Mouse (Mus musculus): Measurements from ENCODE around the gene Ube2cbp. TPM values are rescaled to one million over a fixed set of nuclear protein-coding genes. Genes with fewer than 3 reads are reported as not detected.

Ube2cbp gene
- polyA plus RNA-seq, 1 experiment from 2014 or later: 4.7 TPM

DNA sequence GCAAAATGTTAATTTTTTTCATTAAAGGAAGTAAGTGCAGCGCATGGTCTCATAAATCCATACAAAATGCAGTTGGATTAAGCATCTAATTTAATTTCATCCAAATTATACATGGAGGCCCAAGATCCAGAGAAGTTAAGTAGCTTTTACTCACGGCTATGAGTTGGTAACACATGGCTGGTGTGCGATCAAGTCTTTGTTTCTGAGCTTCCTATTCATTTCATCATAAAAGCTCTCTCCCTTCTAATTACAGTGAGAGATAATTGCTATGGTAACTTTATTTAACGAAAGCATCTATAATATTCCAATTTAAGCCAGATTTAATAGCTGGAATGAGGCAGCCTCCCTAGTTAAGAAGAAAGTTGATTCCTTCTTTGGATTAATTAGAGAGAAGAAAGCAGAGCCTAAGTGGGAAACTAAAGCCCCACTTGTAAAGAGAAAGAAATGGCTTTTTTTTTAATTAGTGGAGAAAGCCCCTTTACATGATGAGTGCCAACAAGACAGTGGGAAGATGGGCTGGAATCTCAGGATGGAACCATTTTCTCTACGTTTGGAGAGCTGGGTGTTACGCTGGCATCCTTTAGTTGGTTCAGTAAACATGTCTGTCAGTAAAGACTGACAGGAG is 145.1 kb downstream of the Ube2cbp start:
- H3K9me3 ChIP-seq: no peaks in the 10 kb centered on the region
- H3K36me3 ChIP-seq: no peaks in the 10 kb centered on the region
- no peaks in the 10 kb centered on the region for H3K27me3 ChIP-seq (replicated peaks)
- H3K4me1 ChIP-seq: peaks cover 13% of the 10 kb centered on the region; the same call in 1 of the 2 replicates
- H3K4me3 ChIP-seq: no peak overlapping the region
- H3K9ac ChIP-seq: no peak overlapping the region
- no peak for ATAC-seq (ENCODE audit: extremely low read depth, insufficient number of reproducible peaks, low FRiP score, low TSS enrichment)
- 82% methylated on average over 6 of the region's 6 CpGs for WGBS
- H3K27ac ChIP-seq (replicated peaks): no peak overlapping the region
- no peak overlapping the region for H3K4me2 ChIP-seq

DNA sequence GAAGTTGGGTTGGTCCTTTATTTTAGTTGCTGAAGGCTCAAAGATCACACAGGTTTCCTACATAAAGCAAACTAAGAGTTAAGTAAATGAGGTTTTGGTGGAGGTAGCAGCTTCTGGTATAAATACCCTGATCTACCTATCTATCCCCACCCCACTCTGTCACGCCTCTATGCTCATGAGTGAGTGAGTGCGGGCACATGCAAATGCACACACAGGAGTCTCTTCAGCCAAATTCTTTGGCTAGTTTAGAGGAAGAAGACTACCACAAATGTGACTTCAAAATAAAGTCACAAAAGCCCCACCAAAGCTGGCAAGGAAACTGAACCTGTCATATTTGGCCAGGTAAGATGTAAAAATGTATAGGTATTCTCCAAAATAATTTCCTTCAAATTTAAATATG is 149.1 kb downstream of the Ube2cbp start:
- 94% methylated on average over 2 of the region's 2 CpGs for WGBS
- no peak for ATAC-seq (ENCODE audit: extremely low read depth, insufficient number of reproducible peaks, low FRiP score, low TSS enrichment)
- Histone ChIP-seq H3K27me3 (replicated peaks) (no peaks in the 10 kb centered on the region), H3K4me2 (no peak overlapping the region), H3K9ac (no peak overlapping the region), H3K4me1 (no peaks in the 10 kb centered on the region), H3K36me3 (no peaks in the 10 kb centered on the region), H3K4me3 (no peak overlapping the region), H3K27ac (replicated peaks) (no peak overlapping the region), H3K9me3 (peaks cover 7% of the 10 kb centered on the region; the same call in 1 of the 2 replicates)

DNA sequence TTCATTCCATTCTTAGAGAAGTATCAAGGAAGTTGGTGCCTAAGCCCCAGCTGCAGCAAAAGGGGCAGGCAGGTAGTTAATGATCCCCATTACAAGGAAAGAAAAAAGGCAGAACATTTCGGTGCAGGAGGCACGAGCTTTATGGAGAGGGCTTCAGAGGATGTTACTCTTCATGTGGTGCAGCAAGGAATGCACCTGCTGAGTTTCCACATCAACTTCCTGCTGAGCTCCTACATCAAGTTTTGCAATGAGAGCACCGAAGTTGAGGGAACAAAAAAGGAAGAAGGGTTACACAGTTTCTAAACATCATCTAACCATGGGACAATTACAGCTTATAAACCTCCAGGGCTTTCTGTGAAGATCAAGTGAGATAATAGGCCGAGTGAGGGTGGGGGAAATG is 156.1 kb downstream of the Ube2cbp start:
- no peaks in the 10 kb centered on the region for H3K4me1 ChIP-seq
- no peak overlapping the region for H3K9ac ChIP-seq
- no peaks in the 10 kb centered on the region for H3K36me3 ChIP-seq
- H3K4me2 ChIP-seq: no peak overlapping the region
- H3K27me3 ChIP-seq (replicated peaks): no peaks in the 10 kb centered on the region
- no peak overlapping the region for H3K4me3 ChIP-seq
- no peak for ATAC-seq (ENCODE audit: extremely low read depth, insufficient number of reproducible peaks, low FRiP score, low TSS enrichment)
- 52% methylated on average over 4 of the region's 4 CpGs for WGBS
- peaks cover 7% of the 10 kb centered on the region; the same call in 1 of the 2 replicates for H3K9me3 ChIP-seq
- no peak overlapping the region for H3K27ac ChIP-seq (replicated peaks)

DNA sequence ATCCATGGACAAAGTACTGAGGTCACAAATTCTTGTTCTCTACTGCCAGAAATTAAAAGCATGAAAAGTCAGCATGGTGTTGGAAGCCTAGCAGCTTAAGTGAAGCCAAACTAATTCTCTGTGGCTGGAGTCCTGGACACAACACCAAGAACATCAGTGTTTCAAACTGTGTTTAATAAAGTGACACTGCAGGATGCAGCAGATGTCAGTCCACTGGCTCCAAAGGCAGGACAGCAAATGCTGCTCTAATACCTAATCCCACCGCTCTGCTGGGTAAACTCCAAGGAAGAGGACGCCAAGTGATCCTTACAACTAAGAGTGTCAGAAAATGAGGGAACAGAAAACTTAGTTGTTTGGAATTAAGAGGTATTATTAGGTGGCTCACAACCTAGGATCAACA is 158.2 kb downstream of the Ube2cbp start:
- no peaks in the 10 kb centered on the region for H3K9me3 ChIP-seq
- ATAC-seq (ENCODE audit: extremely low read depth, insufficient number of reproducible peaks, low FRiP score, low TSS enrichment): no peak
- H3K4me2 ChIP-seq: no peak overlapping the region
- H3K36me3 ChIP-seq: no peaks in the 10 kb centered on the region
- H3K4me1 ChIP-seq: no peaks in the 10 kb centered on the region
- no peak overlapping the region for H3K9ac ChIP-seq
- H3K4me3 ChIP-seq: no peak overlapping the region
- WGBS: 89% methylated on average over 2 of the region's 2 CpGs
- H3K27me3 ChIP-seq (replicated peaks): no peaks in the 10 kb centered on the region
- no peak overlapping the region for H3K27ac ChIP-seq (replicated peaks)

DNA sequence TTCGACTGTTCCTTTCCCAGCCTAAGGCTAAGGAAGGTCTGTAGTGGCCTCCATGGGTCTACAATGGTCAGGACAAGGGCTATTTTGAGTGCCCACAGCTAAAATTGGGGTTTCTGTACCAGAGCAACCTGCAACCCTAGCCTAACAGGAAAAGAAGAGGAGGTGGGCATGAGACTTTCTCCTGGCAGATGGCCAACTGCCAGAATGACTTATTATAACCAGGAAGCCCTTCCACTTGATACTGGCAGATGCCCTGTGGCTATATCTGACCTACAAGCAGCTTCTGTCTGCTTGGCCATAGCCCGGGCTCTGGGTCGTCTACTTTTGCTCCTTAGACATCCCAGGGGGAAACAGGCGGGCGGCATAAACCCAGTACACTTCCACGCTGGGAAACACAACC is 163.3 kb downstream of the Ube2cbp start:
- Histone ChIP-seq H3K4me2 (no peak overlapping the region), H3K36me3 (no peaks in the 10 kb centered on the region), H3K27me3 (replicated peaks) (no peaks in the 10 kb centered on the region), H3K9ac (no peak overlapping the region), H3K9me3 (no peaks in the 10 kb centered on the region), H3K4me1 (peaks cover 7% of the 10 kb centered on the region), H3K27ac (replicated peaks) (no peak overlapping the region), H3K4me3 (no peak overlapping the region)
- no peak for ATAC-seq (ENCODE audit: extremely low read depth, insufficient number of reproducible peaks, low FRiP score, low TSS enrichment)
- 57% methylated on average over 6 of the region's 6 CpGs for WGBS

DNA sequence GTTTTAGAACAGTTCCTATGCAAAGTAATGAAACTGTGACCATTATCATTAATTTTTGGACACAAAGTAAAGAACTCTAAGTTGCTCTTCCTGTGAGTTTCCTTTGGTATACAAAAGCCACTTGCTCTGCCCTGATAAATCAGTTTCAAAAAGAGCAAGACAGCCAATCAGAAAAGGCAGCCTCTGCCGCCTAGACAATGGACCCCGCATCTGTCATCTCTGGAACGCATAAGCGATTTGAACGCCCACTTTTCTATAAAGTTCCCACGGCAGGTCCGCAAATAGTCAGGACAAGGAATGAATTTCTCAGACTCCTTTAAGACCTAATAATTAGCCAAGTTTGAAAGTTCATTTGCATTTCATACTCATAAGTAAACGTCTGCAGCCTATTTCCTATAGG is 166.2 kb downstream of the Ube2cbp start:
- no peak overlapping the region for H3K4me3 ChIP-seq
- no peak overlapping the region for H3K9ac ChIP-seq
- no peak for ATAC-seq (ENCODE audit: extremely low read depth, insufficient number of reproducible peaks, low FRiP score, low TSS enrichment)
- no peak overlapping the region for H3K4me2 ChIP-seq
- H3K27ac ChIP-seq (replicated peaks): no peak overlapping the region
- peaks cover 7% of the 10 kb centered on the region for H3K4me1 ChIP-seq
- 77% methylated on average over 8 of the region's 8 CpGs for WGBS
- no peaks in the 10 kb centered on the region for H3K36me3 ChIP-seq
- no peaks in the 10 kb centered on the region for H3K9me3 ChIP-seq
- H3K27me3 ChIP-seq (replicated peaks): no peaks in the 10 kb centered on the region

DNA sequence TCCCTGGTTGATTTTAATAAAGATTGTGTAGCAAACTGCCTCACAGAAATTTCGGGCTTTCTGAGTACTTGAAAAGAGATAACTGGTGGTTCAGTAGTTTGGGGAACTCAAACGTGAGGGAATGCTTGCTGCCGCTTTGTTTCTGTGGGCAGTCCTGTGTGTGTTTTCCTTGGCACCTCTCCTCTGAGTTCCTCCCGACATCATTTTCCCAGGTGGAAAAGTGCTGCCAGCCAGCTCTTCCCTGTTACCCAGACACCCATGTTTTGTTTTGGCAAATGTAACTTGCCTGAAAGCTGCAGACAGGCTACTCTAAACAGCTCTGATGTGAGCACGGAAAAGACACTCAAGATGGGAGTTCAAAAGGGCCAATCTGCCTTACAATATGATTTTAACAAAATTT is 166.6 kb downstream of the Ube2cbp start:
- Histone ChIP-seq H3K4me2 (peak overlapping the region; percentile 20; the same call in 1 of the 2 replicates), H3K4me3 (no peak overlapping the region), H3K9ac (no peak overlapping the region), H3K27ac (replicated peaks) (no peak overlapping the region), H3K4me1 (peaks cover 7% of the 10 kb centered on the region), H3K9me3 (no peaks in the 10 kb centered on the region), H3K36me3 (no peaks in the 10 kb centered on the region), H3K27me3 (replicated peaks) (no peaks in the 10 kb centered on the region)
- WGBS: 24% methylated on average over 5 of the region's 5 CpGs
- no peak for ATAC-seq (ENCODE audit: extremely low read depth, insufficient number of reproducible peaks, low FRiP score, low TSS enrichment)

DNA sequence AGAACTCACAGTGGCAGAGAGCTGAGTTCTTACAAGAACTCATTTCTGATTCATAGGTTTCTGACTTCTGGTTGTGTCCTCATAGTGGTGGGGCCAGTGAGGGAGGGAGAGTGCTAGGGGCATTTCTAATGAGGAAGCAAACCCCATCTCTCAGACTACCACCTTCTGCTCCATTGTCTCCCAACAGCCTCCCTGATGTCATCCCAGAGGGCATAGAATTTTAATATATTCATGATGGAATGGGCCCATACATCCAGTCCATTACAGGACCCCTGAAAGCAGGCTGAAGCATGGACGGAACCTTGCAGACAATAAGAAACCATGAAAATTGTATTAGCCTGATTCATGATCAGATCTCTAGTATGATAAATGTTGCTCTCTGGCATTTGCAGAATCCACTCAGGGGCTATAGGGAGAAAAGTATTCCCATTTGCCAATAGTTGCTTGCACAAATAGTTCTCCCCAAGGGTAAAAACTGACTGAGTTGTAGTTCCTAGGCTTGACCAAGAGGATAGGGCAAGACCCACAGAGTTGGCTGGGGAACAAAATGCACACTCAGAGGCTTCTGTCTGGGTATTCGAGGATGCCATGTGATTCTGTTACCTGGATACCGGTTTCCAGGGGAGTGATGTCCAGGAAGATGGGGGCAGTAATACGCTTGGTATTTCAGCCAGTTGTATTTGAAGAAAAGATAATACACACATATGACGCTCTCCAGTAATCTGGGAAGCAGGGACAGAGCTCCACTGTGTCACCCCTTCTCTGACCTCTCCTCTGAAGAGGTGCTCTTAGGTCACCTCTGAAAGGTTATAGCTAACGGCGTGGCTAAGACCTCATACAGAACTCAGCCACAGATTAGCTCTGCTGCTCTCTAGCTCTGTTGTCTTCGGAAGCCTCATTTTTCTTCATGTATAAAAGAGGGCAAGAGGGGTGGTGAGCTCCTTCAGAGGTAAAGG is 167.8 kb downstream of the Ube2cbp start:
- Histone ChIP-seq H3K4me3 (no peak overlapping the region), H3K36me3 (no peaks in the 10 kb centered on the region), H3K27me3 (replicated peaks) (no peaks in the 10 kb centered on the region), H3K4me2 (no peak overlapping the region), H3K27ac (replicated peaks) (no peak overlapping the region), H3K9me3 (no peaks in the 10 kb centered on the region), H3K4me1 (peaks cover 7% of the 10 kb centered on the region), H3K9ac (no peak overlapping the region)
- 68% methylated on average over 8 of the region's 8 CpGs for WGBS
- ATAC-seq (ENCODE audit: extremely low read depth, insufficient number of reproducible peaks, low FRiP score, low TSS enrichment): no peak

DNA sequence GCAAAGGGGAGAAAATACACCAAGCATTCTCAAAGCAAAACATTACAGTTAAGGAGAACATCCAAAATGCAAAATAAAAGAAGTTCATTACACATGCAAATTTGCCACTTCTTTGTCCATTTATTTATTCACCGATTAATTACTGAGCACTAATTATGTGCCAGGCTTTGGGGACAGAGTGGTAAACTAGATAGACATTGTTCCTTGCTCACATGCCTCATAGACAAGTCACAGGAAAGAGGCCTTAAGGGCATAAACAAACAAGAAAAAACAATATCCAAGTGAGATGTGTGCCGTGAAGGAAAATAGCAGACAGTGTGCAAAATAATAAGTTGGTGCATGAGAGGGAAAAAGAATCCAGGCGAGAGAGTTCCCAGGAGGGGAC is 177.2 kb downstream of the Ube2cbp start:
- no peak overlapping the region for H3K4me2 ChIP-seq
- no peak for ATAC-seq (ENCODE audit: extremely low read depth, insufficient number of reproducible peaks, low FRiP score, low TSS enrichment)
- H3K9me3 ChIP-seq: peaks cover 15% of the 10 kb centered on the region
- no peaks in the 10 kb centered on the region for H3K36me3 ChIP-seq
- no peak overlapping the region for H3K27ac ChIP-seq (replicated peaks)
- no peak overlapping the region for H3K9ac ChIP-seq
- H3K4me3 ChIP-seq: no peak overlapping the region
- no peaks in the 10 kb centered on the region for H3K27me3 ChIP-seq (replicated peaks)
- 80% methylated on average over 3 of the region's 3 CpGs for WGBS
- H3K4me1 ChIP-seq: peaks cover 11% of the 10 kb centered on the region

DNA sequence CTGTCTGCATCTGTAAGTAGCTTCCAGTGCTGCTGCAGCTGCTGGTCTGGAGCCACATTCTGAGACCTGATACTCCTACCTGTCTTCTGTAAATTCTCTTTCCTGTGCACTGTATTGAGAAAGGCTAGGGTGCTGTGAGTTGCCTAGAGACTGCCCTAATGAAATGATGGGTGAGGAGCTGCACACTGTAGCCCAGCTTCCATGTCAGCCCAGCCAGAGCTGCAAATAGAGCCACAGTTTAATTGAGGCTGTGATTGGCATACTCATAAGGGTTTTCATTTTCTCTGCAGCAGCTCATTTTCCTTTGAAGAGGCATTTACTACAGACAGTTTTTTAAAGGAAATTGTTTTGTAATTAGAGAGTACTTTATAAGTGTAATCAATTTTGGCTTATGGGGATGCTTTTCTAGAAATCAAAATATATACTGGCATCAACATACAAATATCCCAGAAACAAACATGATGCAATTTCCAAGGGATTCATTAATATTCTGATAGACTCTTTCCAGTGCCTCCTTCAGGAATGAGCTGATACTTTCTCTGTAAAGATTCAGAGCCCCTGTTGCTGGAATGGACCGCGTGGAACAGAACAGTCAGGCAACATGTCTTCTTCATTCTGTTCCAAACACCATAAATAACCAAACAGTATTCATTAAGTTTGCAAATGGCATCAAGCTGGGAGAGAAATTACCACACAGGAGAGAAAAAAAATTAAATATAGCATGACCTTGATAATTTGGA is 177.8 kb downstream of the Ube2cbp start:
- H3K4me3 ChIP-seq: no peak overlapping the region
- H3K36me3 ChIP-seq: no peaks in the 10 kb centered on the region
- H3K27me3 ChIP-seq (replicated peaks): no peaks in the 10 kb centered on the region
- no peak overlapping the region for H3K27ac ChIP-seq (replicated peaks)
- no peak for ATAC-seq (ENCODE audit: extremely low read depth, insufficient number of reproducible peaks, low FRiP score, low TSS enrichment)
- 100% methylated on average over 2 of the region's 2 CpGs for WGBS
- no peak overlapping the region for H3K4me2 ChIP-seq
- peaks cover 15% of the 10 kb centered on the region for H3K9me3 ChIP-seq
- no peak overlapping the region for H3K9ac ChIP-seq
- peaks cover 14% of the 10 kb centered on the region for H3K4me1 ChIP-seq

DNA sequence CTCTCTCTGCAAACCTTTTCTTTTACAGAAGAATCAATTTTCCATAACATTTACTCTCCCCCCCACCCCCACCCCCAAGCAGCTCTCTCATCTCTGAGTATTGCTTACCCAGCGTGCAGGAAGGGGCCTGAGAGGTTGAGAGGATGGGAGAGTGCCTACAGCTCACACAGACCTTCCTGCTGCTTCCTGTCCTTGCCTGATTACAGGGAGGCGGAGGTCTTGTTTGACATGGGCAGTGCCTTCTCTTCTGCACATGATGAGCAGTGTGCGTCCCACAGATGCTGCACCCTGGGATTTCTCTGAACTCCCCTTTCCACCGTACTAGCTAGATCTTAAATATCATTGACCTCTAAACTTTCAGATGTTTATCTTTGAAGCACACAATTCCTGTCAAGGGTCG is 182.2 kb downstream of the Ube2cbp start:
- H3K27me3 ChIP-seq (replicated peaks): no peaks in the 10 kb centered on the region
- peaks cover 15% of the 10 kb centered on the region for H3K9me3 ChIP-seq
- 53% methylated on average over 5 of the region's 5 CpGs for WGBS
- no peak overlapping the region for H3K9ac ChIP-seq
- 0 out of 2 replicates have a peak overlapping the region, but pooled peaks have one; percentile 13 for H3K27ac ChIP-seq (replicated peaks)
- H3K4me2 ChIP-seq: no peak overlapping the region
- H3K36me3 ChIP-seq: no peaks in the 10 kb centered on the region
- H3K4me3 ChIP-seq: no peak overlapping the region
- H3K4me1 ChIP-seq: peaks cover 30% of the 10 kb centered on the region
- no peak for ATAC-seq (ENCODE audit: extremely low read depth, insufficient number of reproducible peaks, low FRiP score, low TSS enrichment)

All from heart, embryonic 13.5 days (tissue).